In the genomic region with DNA sequence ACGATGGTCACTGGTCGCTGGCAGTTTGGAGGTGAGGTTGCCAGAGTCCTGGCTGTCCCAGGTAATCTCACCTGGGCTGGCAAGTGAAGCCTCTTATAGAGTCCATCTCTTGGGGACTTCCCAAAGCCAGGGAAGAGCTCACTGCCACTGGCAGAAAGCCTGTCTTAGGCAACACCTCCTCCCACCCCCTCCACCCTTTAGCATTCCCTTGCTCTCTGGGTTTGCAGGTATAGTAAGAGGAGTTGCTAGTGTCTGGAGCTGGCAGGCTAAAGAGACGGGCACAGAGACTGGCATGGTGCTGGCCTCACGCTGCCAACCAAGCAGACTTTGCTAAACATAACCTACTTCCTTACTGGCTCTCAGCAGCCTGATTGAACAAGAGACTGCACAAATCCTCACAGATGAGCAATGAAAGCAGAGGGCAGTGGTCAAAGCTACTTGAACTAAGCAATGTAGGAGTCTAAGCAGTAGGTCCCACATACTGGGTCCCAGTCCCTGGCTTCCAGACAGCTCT, we compare ENCODE assay signal across 19 mouse cellular contexts. TPM values are rescaled to one million over a fixed set of nuclear protein-coding genes. Genes with fewer than 3 reads are reported as not detected.
"Had no signal": no experiment of that assay in that cellular context is flagged by ENCODE, and none has a peak within 500 bp of the region (broad histone marks: within the 10 kb centered on the region; RNA-seq: fewer than 3 reads in every experiment).

No protein-coding gene starts in this region.

- ATAC-seq: liver, embryonic 12.5 days; midbrain, embryonic 15.5 days had no signal

- H3K4me3 ChIP-seq: kidney, embryonic 15.5 days; left cerebral cortex, adult 2 months; limb, embryonic 15.5 days; liver, embryonic 12.5 days; megakaryocyte, embryonic 14.5 days; midbrain, embryonic 15.5 days; neural tube, embryonic 12.5 days had no signal

- H3K9ac ChIP-seq: kidney, embryonic 15.5 days; limb, embryonic 15.5 days; liver, embryonic 12.5 days; lung, embryonic 14.5 days; midbrain, embryonic 15.5 days; neural tube, embryonic 12.5 days had no signal

- H3K9me3 ChIP-seq: kidney, embryonic 15.5 days; limb, embryonic 15.5 days; liver, embryonic 12.5 days; megakaryocyte, embryonic 14.5 days; midbrain, embryonic 15.5 days; neural tube, embryonic 12.5 days had no signal

- H3K27me3 ChIP-seq: kidney, embryonic 15.5 days; limb, embryonic 15.5 days; liver, embryonic 12.5 days; midbrain, embryonic 15.5 days; neural tube, embryonic 12.5 days had no signal

- H3K4me1 ChIP-seq: limb, embryonic 15.5 days; liver, embryonic 12.5 days had no signal

- H3K4me2 ChIP-seq: kidney, embryonic 15.5 days; limb, embryonic 15.5 days; liver, embryonic 12.5 days; lung, embryonic 14.5 days; midbrain, embryonic 11.5 days; midbrain, embryonic 15.5 days; neural tube, embryonic 12.5 days had no signal

- DNase-seq: kidney, postnatal 14 days; lung, embryonic 14.5 days; lung, postnatal 10 days; lung, postnatal 4 days; retina, postnatal 1 day; right cerebral cortex, postnatal 25 days; thymus, postnatal 4 days had no signal

- H3K27ac ChIP-seq: kidney, embryonic 15.5 days; left cerebral cortex, adult 2 months; limb, embryonic 15.5 days; liver, embryonic 12.5 days; midbrain, embryonic 15.5 days; neural tube, embryonic 12.5 days had no signal

RNA-seq across cellular contexts. Expression of gene Hormad2, which starts 35.3 kb away (rescaled TPM):
- total RNA-seq: layer of hippocampus, postnatal 14 days; left cerebral cortex, adult 2 months; left cerebral cortex, postnatal 14 days; monocyte, adult 5-6 weeks had no signal
- polyA plus RNA-seq: midbrain, embryonic 15.5 days; neural tube, embryonic 12.5 days; small intestine, adult 2 months had no signal
